Mouse (Mus musculus) erythroblast, embryonic 14.5 days (primary cell): Measurements from ENCODE around the gene Fam126a.

Source experiments
- GATA1 ChIP-seq: IDR thresholded peaks from 2 replicates; pipeline ENCODE4 v1.6.1; 2012; ENCODE audit warnings: low read length, inconsistent platforms, mixed read lengths
- TAL1 ChIP-seq: IDR thresholded peaks from 3 replicates; pipeline ENCODE4 v1.6.1; 2012; ENCODE audit warnings: low read length, inconsistent platforms, mixed read lengths

- TF ChIP-seq GATA1 (no peak), TAL1 (no peak)
Measured at GRCm38 (mm10) chr5:24023226-24023625, 7.3 kb downstream of the Fam126a start.
